1 mouse cellular context compared by ENCODE assay signal in genomic region chr6:146908801-146909200, GRCm38 (mm10).
TF ChIP-seq lines count a peak whose summit lies in the region.

No protein-coding gene starts in this region.

TF ChIP-seq in CH12.LX, 34 proteins besides CTCF, POLR2A, EP300 and RAD21 (continued from another document):
- no peak for TF ChIP-seq ZC3H11A (IDR thresholded peaks at IDR 0.05; ENCODE audit: low read depth, low read length)
- no peak for TF ChIP-seq ETS1 (conservative IDR thresholded peaks at IDR 0.05; ENCODE audit: low read depth, low read length)
- TF ChIP-seq ZMIZ1 (IDR thresholded peaks at IDR 0.05; ENCODE audit: low read depth, low read length): no peak
